Mouse (Mus musculus) E14TG2a.4 (cell line): ENCODE measurements around the gene Rtn4r.
"Not testable (repeated sequence)": the region's sequence is repeated elsewhere in the genome, so short reads cannot be mapped to it uniquely, and the experiment has no call there.

ENCODE experiments used
- H3K27me3 ChIP-seq: 2 replicates; pipeline ENCODE4 v1.6.1; 2014; ENCODE audit warnings: low read length, control low read depth; ENCODE audit not compliant: insufficient read depth
- H3K36me3 ChIP-seq: 2 replicates; pipeline ENCODE4 v1.6.1; 2014; ENCODE audit warnings: low read length, control low read depth; ENCODE audit not compliant: insufficient read depth
- H3K4me1 ChIP-seq: replicated peaks from 2 replicates; pipeline ENCODE4 v1.6.1; 2014; ENCODE audit warnings: low read depth, low read length, control low read depth
- H3K4me3 ChIP-seq: replicated peaks from 2 replicates; pipeline ENCODE4 v1.5.1; 2014; ENCODE audit warnings: mild to moderate bottlenecking, low read length
- H3K9me3 ChIP-seq: 2 replicates; pipeline ENCODE4 v1.6.1; 2014; ENCODE audit warnings: low read length, control low read depth
- CTCF ChIP-seq: conservative IDR thresholded peaks from 2 replicates; pipeline ENCODE4 v1.5.1; 2014; ENCODE audit warnings: low read length
- NANOG ChIP-seq: IDR thresholded peaks from 2 replicates; pipeline ENCODE4 v1.6.1; 2014; ENCODE audit warnings: borderline replicate concordance, low read length, mixed read lengths
- POU5F1 ChIP-seq: IDR thresholded peaks from 2 replicates; pipeline ENCODE4 v1.6.1; 2014; ENCODE audit warnings: low read length, borderline replicate concordance

Gene Rtn4r

GRCm38 (mm10) chr16:18179591-18179990 is 52.1 kb downstream of the Rtn4r start:
- peaks cover 52% of the 10 kb centered on the region for H3K27me3 ChIP-seq
- TF ChIP-seq POU5F1, result no peak
- no peak for TF ChIP-seq CTCF
- TF ChIP-seq NANOG, result no peak
- no peaks in the 10 kb centered on the region for H3K36me3 ChIP-seq
- H3K4me3 ChIP-seq, result no peak overlapping the region
- no peaks in the 10 kb centered on the region for H3K9me3 ChIP-seq
- no peaks in the 10 kb centered on the region for H3K4me1 ChIP-seq

DNA sequence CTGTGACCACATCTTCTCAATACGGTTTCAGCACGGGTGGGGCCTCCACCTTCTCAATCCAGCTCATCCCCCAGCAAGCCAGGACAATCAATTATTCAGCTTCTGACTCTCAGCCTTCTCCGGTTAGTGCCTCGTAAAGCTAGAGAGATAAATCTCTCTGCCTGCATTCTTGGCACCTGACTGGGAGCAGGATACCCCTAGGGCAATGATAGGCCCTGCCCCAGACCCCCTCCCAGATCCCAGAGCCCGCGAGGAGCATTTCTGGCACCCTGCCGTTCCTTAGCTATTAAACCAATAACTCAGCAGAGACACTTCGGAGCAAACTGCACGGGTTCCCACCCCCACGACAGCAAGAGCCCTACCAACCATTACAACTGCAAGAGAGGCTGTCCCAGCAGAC is 54.0 kb downstream of the Rtn4r start:
- H3K4me1 ChIP-seq, result no peaks in the 10 kb centered on the region
- TF ChIP-seq NANOG, result no peak
- no peak for TF ChIP-seq CTCF
- TF ChIP-seq POU5F1, result no peak
- peaks cover 39% of the 10 kb centered on the region for H3K27me3 ChIP-seq
- no peaks in the 10 kb centered on the region for H3K9me3 ChIP-seq
- H3K36me3 ChIP-seq, result no peaks in the 10 kb centered on the region
- no peak overlapping the region for H3K4me3 ChIP-seq

GRCm38 (mm10) chr16:18182766-18183165 is 55.3 kb downstream of the Rtn4r start:
- H3K4me1 ChIP-seq, result no peaks in the 10 kb centered on the region
- TF ChIP-seq POU5F1 (no peak), CTCF (no peak), NANOG (no peak)
- H3K9me3 ChIP-seq, result no peaks in the 10 kb centered on the region
- H3K27me3 ChIP-seq, result peaks cover 32% of the 10 kb centered on the region
- no peak overlapping the region for H3K4me3 ChIP-seq
- no peaks in the 10 kb centered on the region for H3K36me3 ChIP-seq

GRCm38 (mm10) chr16:18185715-18186449 is 58.4 kb downstream of the Rtn4r start:
- Histone ChIP-seq H3K4me3 (no peak overlapping the region), H3K4me1 (no peaks in the 10 kb centered on the region), H3K27me3 (peaks cover 9% of the 10 kb centered on the region; the same call in 1 of the 2 replicates), H3K36me3 (no peaks in the 10 kb centered on the region), H3K9me3 (no peaks in the 10 kb centered on the region)
- no peak for TF ChIP-seq CTCF
- no peak for TF ChIP-seq NANOG
- TF ChIP-seq POU5F1, result no peak

DNA sequence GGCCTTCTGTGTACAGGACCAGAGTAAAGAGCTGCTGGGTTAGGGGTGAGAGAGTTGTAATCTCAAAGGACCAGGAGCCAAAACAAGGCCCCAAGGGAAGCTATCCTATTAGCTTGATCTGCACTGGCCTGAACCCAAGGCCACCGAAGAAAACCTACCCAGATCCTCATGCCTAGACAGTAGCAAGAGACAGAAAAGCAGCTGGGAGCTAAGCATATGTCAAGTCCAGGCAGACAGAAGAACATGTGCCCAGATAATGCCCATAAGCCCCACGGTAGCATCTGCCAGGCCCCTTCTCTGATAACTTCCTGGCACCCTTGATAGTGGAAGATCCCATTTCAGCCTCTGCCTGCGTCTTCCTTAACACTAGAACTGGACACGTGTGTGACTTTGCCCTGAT is 59.4 kb downstream of the Rtn4r start:
- Histone ChIP-seq H3K9me3 (no peaks in the 10 kb centered on the region), H3K4me3 (no peak overlapping the region), H3K27me3 (0 out of 2 replicates have a peak, but pooled peaks cover 4% of the 10 kb centered on the region), H3K4me1 (no peaks in the 10 kb centered on the region), H3K36me3 (no peaks in the 10 kb centered on the region)
- TF ChIP-seq POU5F1 (no peak), CTCF (no peak), NANOG (no peak)

GRCm38 (mm10) chr16:18187221-18187620 is 59.8 kb downstream of the Rtn4r start:
- TF ChIP-seq NANOG (no peak), POU5F1 (no peak), CTCF (no peak)
- H3K4me1 ChIP-seq, result no peaks in the 10 kb centered on the region

GRCm38 (mm10) chr16:18191006-18191405 is 63.6 kb downstream of the Rtn4r start:
- Histone ChIP-seq H3K4me3 (no peak overlapping the region), H3K9me3 (no peaks in the 10 kb centered on the region), H3K27me3 (peaks cover 10% of the 10 kb centered on the region), H3K4me1 (peaks cover 18% of the 10 kb centered on the region), H3K36me3 (no peaks in the 10 kb centered on the region)
- TF ChIP-seq POU5F1, result no peak

More at GRCm38 (mm10) chr16:18187221-18187620, 59.8 kb downstream of the Rtn4r start:
- Histone ChIP-seq H3K36me3 (no peaks in the 10 kb centered on the region), H3K9me3 (no peaks in the 10 kb centered on the region), H3K4me3 (no peak overlapping the region), H3K27me3 (no peaks in the 10 kb centered on the region; the same call in 1 of the 2 replicates)

DNA sequence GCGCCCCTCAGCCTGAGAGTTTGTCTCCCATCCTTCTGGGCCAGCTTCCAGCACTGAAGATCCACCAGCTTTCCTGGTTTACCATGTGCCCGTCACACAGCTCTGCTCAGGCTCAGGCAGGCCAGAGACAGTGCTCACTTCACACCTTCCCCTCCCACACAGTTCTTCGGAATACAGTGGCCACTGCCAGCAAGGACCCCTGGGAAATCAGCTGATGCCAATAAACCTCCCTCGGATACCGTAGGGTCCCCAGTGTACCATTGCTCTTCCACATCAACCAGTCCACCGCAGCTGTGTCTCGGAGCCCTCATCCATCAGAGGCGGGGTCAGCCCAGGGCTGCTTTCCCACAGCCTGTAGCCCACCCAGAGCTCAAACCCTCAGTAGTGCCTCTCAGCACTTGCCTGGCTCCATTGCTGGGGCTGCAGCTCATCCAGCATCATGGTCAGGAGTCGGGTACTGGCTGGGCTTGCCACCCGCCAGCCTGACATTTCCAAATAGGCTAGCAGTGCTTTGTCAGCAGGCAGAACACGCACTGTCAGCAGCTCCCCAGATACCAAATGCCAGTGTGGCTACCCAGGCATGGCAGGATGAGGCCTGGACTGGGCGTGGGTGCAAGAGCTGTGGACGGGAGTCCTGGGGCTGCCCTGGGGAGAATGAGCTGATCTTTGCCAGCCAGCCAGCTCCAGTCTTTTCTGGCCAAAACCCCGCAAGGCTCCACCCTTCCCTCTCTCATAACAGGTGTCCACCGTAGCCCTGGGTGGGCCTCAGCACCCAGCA is 67.0 kb downstream of the Rtn4r start:
- peak overlapping the region; percentile 39 for H3K4me3 ChIP-seq
- H3K9me3 ChIP-seq, result no peaks in the 10 kb centered on the region
- H3K27me3 ChIP-seq, result peaks cover 25% of the 10 kb centered on the region
- TF ChIP-seq POU5F1 (no peak), CTCF (no peak), NANOG (no peak)
- peaks cover 25% of the 10 kb centered on the region for H3K4me1 ChIP-seq
- no peaks in the 10 kb centered on the region for H3K36me3 ChIP-seq

DNA sequence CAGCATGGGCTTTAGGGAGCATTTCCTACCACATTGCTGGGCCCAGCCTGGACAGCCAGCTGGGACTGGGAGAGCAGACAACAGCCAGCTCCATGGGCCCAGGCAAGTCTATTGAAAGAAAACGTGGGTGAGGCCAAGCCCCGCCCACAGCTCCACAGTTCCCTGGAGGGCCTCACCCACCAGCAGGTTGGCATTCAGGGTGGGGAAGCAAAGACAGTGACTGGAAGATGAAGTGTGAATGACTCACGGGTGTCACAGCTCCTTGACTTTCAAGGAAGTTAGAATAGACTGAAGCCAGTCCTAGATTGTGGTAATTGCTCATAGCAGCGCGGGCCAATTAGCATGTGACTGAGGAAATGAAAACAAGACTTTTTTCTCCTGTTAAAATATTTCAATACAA is 67.6 kb downstream of the Rtn4r start:
- peaks cover 27% of the 10 kb centered on the region for H3K27me3 ChIP-seq
- H3K9me3 ChIP-seq, result no peaks in the 10 kb centered on the region
- peaks cover 26% of the 10 kb centered on the region for H3K4me1 ChIP-seq
- peak overlapping the region; percentile 39 for H3K4me3 ChIP-seq
- H3K36me3 ChIP-seq, result no peaks in the 10 kb centered on the region
- TF ChIP-seq CTCF (no peak), NANOG (no peak), POU5F1 (no peak)

DNA sequence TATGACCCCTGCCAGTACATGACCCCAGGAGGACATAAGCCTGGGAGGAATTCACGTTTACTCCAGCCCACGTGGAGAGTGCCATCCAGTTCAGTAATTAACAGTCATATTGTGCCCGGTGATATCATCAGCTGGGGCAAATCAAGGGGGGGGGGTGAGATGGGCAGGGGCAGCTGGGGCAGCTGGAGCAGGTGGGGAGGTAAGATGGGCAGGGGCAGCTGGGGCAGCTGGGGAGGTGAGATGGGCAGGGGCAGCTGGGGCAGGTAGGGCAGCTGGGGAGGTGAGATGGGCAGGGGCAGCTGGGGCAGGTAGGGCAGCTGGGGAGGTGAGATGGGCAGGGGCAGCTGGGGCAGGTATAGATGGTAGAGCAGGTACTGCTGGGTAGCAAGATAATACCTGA is 68.1 kb downstream of the Rtn4r start:
- not testable (repeated sequence) for H3K9me3 ChIP-seq, H3K36me3 ChIP-seq
- H3K27me3 ChIP-seq, result peaks cover 28% of the 10 kb centered on the region

More for the DNA sequence above, 68.1 kb downstream of the Rtn4r start:
- not testable (repeated sequence) for H3K4me3 ChIP-seq
- peaks cover 26% of the 10 kb centered on the region for H3K4me1 ChIP-seq
